Mouse (Mus musculus): Measurements from ENCODE around the gene Myo18a. TPM values are rescaled to one million over a fixed set of nuclear protein-coding genes. Genes with fewer than 3 reads are reported as not detected.

Gene Myo18a
- polyA plus RNA-seq, 1 experiment from 2014 or later = 45.4 TPM

GRCm38 (mm10) chr11:77752525-77752924, 10.5 kb upstream of the Myo18a start:
- H3K4me3 ChIP-seq = no peak overlapping the region
- ATAC-seq (ENCODE audit: low FRiP score) = no peak
- H3K27ac ChIP-seq = no peak overlapping the region
- WGBS = 84% methylated on average over 5 of the region's 5 CpGs
- H3K9me3 ChIP-seq = no peaks in the 10 kb centered on the region
- no peaks in the 10 kb centered on the region for H3K36me3 ChIP-seq
- H3K4me2 ChIP-seq = no peak overlapping the region
- H3K27me3 ChIP-seq = no peaks in the 10 kb centered on the region
- no peaks in the 10 kb centered on the region for H3K4me1 ChIP-seq (replicated peaks)
- H3K9ac ChIP-seq = no peak overlapping the region

- Histone ChIP-seq H3K4me3 (no peak overlapping the region), H3K4me2 (no peak overlapping the region), H3K4me1 (replicated peaks) (0 out of 2 replicates have a peak, but pooled peaks cover 3% of the 10 kb centered on the region), H3K9me3 (no peaks in the 10 kb centered on the region), H3K27ac (no peak overlapping the region), H3K27me3 (no peaks in the 10 kb centered on the region), H3K9ac (no peak overlapping the region), H3K36me3 (no peaks in the 10 kb centered on the region)
- 80% methylated on average over 3 of the region's 3 CpGs for WGBS
- no peak for ATAC-seq (ENCODE audit: low FRiP score)
These were observed 9.6 kb upstream of the Myo18a start for GRCm38 (mm10) chr11:77753469-77753868.

GRCm38 (mm10) chr11:77760031-77760430, 3.0 kb upstream of the Myo18a start:
- no peak overlapping the region for H3K27ac ChIP-seq
- H3K4me1 ChIP-seq (replicated peaks) = peaks cover 22% of the 10 kb centered on the region
- no peak overlapping the region for H3K4me3 ChIP-seq
- 93% methylated on average over 4 of the region's 4 CpGs for WGBS
- H3K4me2 ChIP-seq = no peak overlapping the region
- no peak overlapping the region for H3K9ac ChIP-seq
- no peaks in the 10 kb centered on the region for H3K36me3 ChIP-seq
- H3K9me3 ChIP-seq = no peaks in the 10 kb centered on the region
- H3K27me3 ChIP-seq = 0 out of 2 replicates have a peak, but pooled peaks cover 4% of the 10 kb centered on the region
- no peak for ATAC-seq (ENCODE audit: low FRiP score)

- Histone ChIP-seq H3K27ac (peak overlapping the region; percentile 97), H3K27me3 (0 out of 2 replicates have a peak, but pooled peaks cover 4% of the 10 kb centered on the region), H3K4me2 (peak overlapping the region; percentile 98), H3K4me3 (peak overlapping the region; percentile 96), H3K9me3 (no peaks in the 10 kb centered on the region), H3K36me3 (no peaks in the 10 kb centered on the region), H3K4me1 (replicated peaks) (peaks cover 38% of the 10 kb centered on the region), H3K9ac (peak overlapping the region; percentile 99)
- ATAC-seq (ENCODE audit: low FRiP score) = peak; percentile 70
- 3% methylated on average over 26 of the region's 26 CpGs for WGBS
These were observed 761 bp downstream of the Myo18a start for GRCm38 (mm10) chr11:77763673-77764340.

GRCm38 (mm10) chr11:77764694-77765458, 1.8 kb downstream of the Myo18a start:
- Histone ChIP-seq H3K4me2 (peak overlapping the region; percentile 98), H3K4me3 (peak overlapping the region; percentile 96), H3K4me1 (replicated peaks) (peaks cover 38% of the 10 kb centered on the region), H3K27ac (peak overlapping the region; percentile 97; the same call in 1 of the 2 replicates), H3K9me3 (no peaks in the 10 kb centered on the region), H3K36me3 (no peaks in the 10 kb centered on the region), H3K27me3 (0 out of 2 replicates have a peak, but pooled peaks cover 4% of the 10 kb centered on the region), H3K9ac (peak overlapping the region; percentile 99)
- 41% methylated on average over 9 of the region's 9 CpGs for WGBS
- no peak for ATAC-seq (ENCODE audit: low FRiP score)

GRCm38 (mm10) chr11:77765459-77765777, 2.4 kb downstream of the Myo18a start:
- H3K4me1 ChIP-seq (replicated peaks) = peaks cover 38% of the 10 kb centered on the region
- no peak overlapping the region for H3K27ac ChIP-seq
- H3K9me3 ChIP-seq = no peaks in the 10 kb centered on the region
- peak overlapping the region; percentile 49; the same call in 1 of the 2 replicates for H3K9ac ChIP-seq
- no peaks in the 10 kb centered on the region for H3K36me3 ChIP-seq
- 50% methylated on average over 4 of the region's 4 CpGs for WGBS
- no peak for ATAC-seq (ENCODE audit: low FRiP score)
- H3K27me3 ChIP-seq = 0 out of 2 replicates have a peak, but pooled peaks cover 4% of the 10 kb centered on the region
- peak overlapping the region; percentile 96; the same call in 1 of the 2 replicates for H3K4me3 ChIP-seq
- H3K4me2 ChIP-seq = peak overlapping the region; percentile 98

GRCm38 (mm10) chr11:77766351-77767001, 3.4 kb downstream of the Myo18a start:
- H3K27ac ChIP-seq = peak overlapping the region; percentile 70
- H3K9ac ChIP-seq = peak overlapping the region; percentile 75
- peak overlapping the region; percentile 40 for H3K4me3 ChIP-seq
- under 1% methylated on average over 35 of the region's 35 CpGs for WGBS
- 0 out of 2 replicates have a peak, but pooled peaks cover 4% of the 10 kb centered on the region for H3K27me3 ChIP-seq
- peaks cover 38% of the 10 kb centered on the region for H3K4me1 ChIP-seq (replicated peaks)
- H3K4me2 ChIP-seq = peak overlapping the region; percentile 98
- no peaks in the 10 kb centered on the region for H3K9me3 ChIP-seq
- ATAC-seq (ENCODE audit: low FRiP score) = no peak
- H3K36me3 ChIP-seq = no peaks in the 10 kb centered on the region

- ATAC-seq (ENCODE audit: low FRiP score) = no peak
- H3K4me3 ChIP-seq = no peak overlapping the region
- no peaks in the 10 kb centered on the region; the same call in 1 of the 2 replicates for H3K36me3 ChIP-seq
- H3K27me3 ChIP-seq = no peaks in the 10 kb centered on the region
- WGBS = 86% methylated on average over 4 of the region's 4 CpGs
- no peak overlapping the region for H3K9ac ChIP-seq
- H3K4me1 ChIP-seq (replicated peaks) = peaks cover 35% of the 10 kb centered on the region
- no peak overlapping the region for H3K4me2 ChIP-seq
- H3K27ac ChIP-seq = no peak overlapping the region
- H3K9me3 ChIP-seq = no peaks in the 10 kb centered on the region
These were observed 6.5 kb downstream of the Myo18a start for GRCm38 (mm10) chr11:77769496-77769895.

GRCm38 (mm10) chr11:77770346-77770745, 7.3 kb downstream of the Myo18a start:
- 84% methylated on average over 8 of the region's 8 CpGs for WGBS

GRCm38 (mm10) chr11:77771879-77772713, 9.1 kb downstream of the Myo18a start:
- H3K27me3 ChIP-seq = no peaks in the 10 kb centered on the region
- 65% methylated on average over 8 of the region's 8 CpGs for WGBS
- H3K9me3 ChIP-seq = no peaks in the 10 kb centered on the region
- H3K4me3 ChIP-seq = no peak overlapping the region
- no peak overlapping the region for H3K4me2 ChIP-seq
- H3K27ac ChIP-seq = no peak overlapping the region
- no peak overlapping the region for H3K9ac ChIP-seq
- ATAC-seq (ENCODE audit: low FRiP score) = no peak
- H3K36me3 ChIP-seq = peaks cover under 1% of the 10 kb centered on the region
- peaks cover 19% of the 10 kb centered on the region for H3K4me1 ChIP-seq (replicated peaks)

More at GRCm38 (mm10) chr11:77770346-77770745, 7.3 kb downstream of the Myo18a start:
- Histone ChIP-seq H3K27ac (no peak overlapping the region), H3K4me1 (replicated peaks) (peaks cover 27% of the 10 kb centered on the region), H3K4me3 (no peak overlapping the region), H3K36me3 (no peaks in the 10 kb centered on the region; the same call in 1 of the 2 replicates), H3K9ac (no peak overlapping the region), H3K27me3 (no peaks in the 10 kb centered on the region), H3K9me3 (no peaks in the 10 kb centered on the region), H3K4me2 (no peak overlapping the region)
- no peak for ATAC-seq (ENCODE audit: low FRiP score)

- H3K9ac ChIP-seq = no peak overlapping the region
- no peak overlapping the region for H3K4me3 ChIP-seq
- peaks cover 28% of the 10 kb centered on the region for H3K36me3 ChIP-seq
- no peaks in the 10 kb centered on the region for H3K9me3 ChIP-seq
- no peaks in the 10 kb centered on the region for H3K27me3 ChIP-seq
- H3K27ac ChIP-seq = peak overlapping the region; percentile 44; the same call in 1 of the 2 replicates
- ATAC-seq (ENCODE audit: low FRiP score) = no peak
- H3K4me1 ChIP-seq (replicated peaks) = peaks cover 35% of the 10 kb centered on the region
- no peak overlapping the region for H3K4me2 ChIP-seq
- WGBS = 54% methylated on average over 9 of the region's 9 CpGs
These were observed 12.8 kb downstream of the Myo18a start for GRCm38 (mm10) chr11:77775701-77776400.
